Mouse (Mus musculus): ENCODE results near the gene Sod3.

The Sod3 gene

GRCm38 (mm10) chr5:52363468-52364150, at the start of gene Sod3:
Sod3 (plus strand) TSS chr5:52363791.
- no peak for DNase-seq (ENCODE audit: low spot score)

- no peak for DNase-seq (ENCODE audit: low spot score)
Measured at GRCm38 (mm10) chr5:52316926-52317325, 46.7 kb upstream of the Sod3 start.

GRCm38 (mm10) chr5:52319499-52319898, 44.1 kb upstream of the Sod3 start:
- no peak for DNase-seq (ENCODE audit: low spot score)

- no peak for DNase-seq (ENCODE audit: low spot score)
Measured at GRCm38 (mm10) chr5:52332120-52332519, 31.5 kb upstream of the Sod3 start.

GRCm38 (mm10) chr5:52335590-52335989, 28.0 kb upstream of the Sod3 start:
- no peak for DNase-seq (ENCODE audit: low spot score)

- no peak for DNase-seq (ENCODE audit: low spot score)
Measured at GRCm38 (mm10) chr5:52339134-52339533, 24.5 kb upstream of the Sod3 start.

GRCm38 (mm10) chr5:52346890-52347289, 16.7 kb upstream of the Sod3 start:
- DNase-seq (ENCODE audit: low spot score): no peak

GRCm38 (mm10) chr5:52350451-52350850, 13.1 kb upstream of the Sod3 start:
- DNase-seq (ENCODE audit: low spot score): no peak

GRCm38 (mm10) chr5:52351561-52351960, 12.0 kb upstream of the Sod3 start:
- no peak for DNase-seq (ENCODE audit: low spot score)

GRCm38 (mm10) chr5:52352730-52353129, 10.9 kb upstream of the Sod3 start:
- no peak for DNase-seq (ENCODE audit: low spot score)

GRCm38 (mm10) chr5:52354441-52354840, 9.2 kb upstream of the Sod3 start:
- DNase-seq (ENCODE audit: low spot score): no peak

GRCm38 (mm10) chr5:52355612-52356011, 8.0 kb upstream of the Sod3 start:
- no peak for DNase-seq (ENCODE audit: low spot score)

GRCm38 (mm10) chr5:52357175-52357754, 6.3 kb upstream of the Sod3 start:
- no peak for DNase-seq (ENCODE audit: low spot score)

GRCm38 (mm10) chr5:52358120-52358519, 5.5 kb upstream of the Sod3 start:
- no peak for DNase-seq (ENCODE audit: low spot score)

GRCm38 (mm10) chr5:52360286-52361049, 3.1 kb upstream of the Sod3 start:
- no peak for DNase-seq (ENCODE audit: low spot score)

GRCm38 (mm10) chr5:52362776-52363467, 669 bp upstream of the Sod3 start:
- no peak for DNase-seq (ENCODE audit: low spot score)

- no peak for DNase-seq (ENCODE audit: low spot score)
Measured at GRCm38 (mm10) chr5:52364521-52364920, 930 bp downstream of the Sod3 start.

GRCm38 (mm10) chr5:52365930-52366329, 2.3 kb downstream of the Sod3 start:
- peak; percentile 22 for DNase-seq (ENCODE audit: low spot score)

GRCm38 (mm10) chr5:52366661-52367060, 3.1 kb downstream of the Sod3 start:
- DNase-seq (ENCODE audit: low spot score): no peak

- no peak for DNase-seq (ENCODE audit: low spot score)
Measured at GRCm38 (mm10) chr5:52367866-52368840, 4.6 kb downstream of the Sod3 start.

GRCm38 (mm10) chr5:52370901-52371300, 7.3 kb downstream of the Sod3 start:
- DNase-seq (ENCODE audit: low spot score): no peak
